Mouse (Mus musculus) limb, embryonic 10.5 days (tissue): ENCODE data around the gene Tnnt2. TPM values are rescaled to one million over a fixed set of nuclear protein-coding genes. Genes with fewer than 3 reads are reported as not detected.

ENCODE experiments used
- DNase-seq: peaks from one replicate; pipeline ENCODE4 v3.0.0-alpha.2; 2017; ENCODE audit warnings: low spot score
- H3K27ac ChIP-seq: fragments of 300-500 bp; sonication (generic); 2 replicates; pipeline ENCODE4 v1.5.1; 2016; ENCODE audit warnings: mild to moderate bottlenecking
- H3K27me3 ChIP-seq: fragments of 300-500 bp; sonication (generic); 2 replicates; pipeline ENCODE4 v1.6.1; 2016; ENCODE audit warnings: low read depth, mild to moderate bottlenecking; ENCODE audit not compliant: poor library complexity, severe bottlenecking
- H3K36me3 ChIP-seq: fragments of 300-500 bp; sonication (generic); 2 replicates; pipeline ENCODE4 v1.6.1; 2016; ENCODE audit warnings: mild to moderate bottlenecking, moderate library complexity
- H3K4me1 ChIP-seq: fragments of 300-500 bp; sonication (generic); 2 replicates; pipeline ENCODE4 v1.6.1; 2016
- H3K4me3 ChIP-seq: fragments of 300-500 bp; sonication (generic); 2 replicates; pipeline ENCODE4 v1.5.1; 2016; ENCODE audit warnings: mild to moderate bottlenecking, moderate library complexity
- H3K9me3 ChIP-seq: fragments of 300-500 bp; sonication (generic); replicated peaks from 2 replicates; pipeline ENCODE4 v1.6.1; 2016; ENCODE audit warnings: mild to moderate bottlenecking
- WGBS: fragments of 180-500 bp; shearing (Covaris S2); methylation state at CpG from one replicate; pipeline ENCODE4 v1.1.7; 2016; 5-methylcytosine and 5-hydroxymethylcytosine counted together
- polyA plus RNA-seq: library from polyadenylated mRNA; unstranded; fragments of >200 nt; fragmentation: Nextera tagmentation; extraction: Ambion mirVana; gene quantifications from 2 replicates; pipeline ENCODE4 v1.2.1, GENCODE M21; 2016

Tnnt2 gene
- polyA plus RNA-seq, 1 experiment from 2014 or later = 4.0 TPM

DNA sequence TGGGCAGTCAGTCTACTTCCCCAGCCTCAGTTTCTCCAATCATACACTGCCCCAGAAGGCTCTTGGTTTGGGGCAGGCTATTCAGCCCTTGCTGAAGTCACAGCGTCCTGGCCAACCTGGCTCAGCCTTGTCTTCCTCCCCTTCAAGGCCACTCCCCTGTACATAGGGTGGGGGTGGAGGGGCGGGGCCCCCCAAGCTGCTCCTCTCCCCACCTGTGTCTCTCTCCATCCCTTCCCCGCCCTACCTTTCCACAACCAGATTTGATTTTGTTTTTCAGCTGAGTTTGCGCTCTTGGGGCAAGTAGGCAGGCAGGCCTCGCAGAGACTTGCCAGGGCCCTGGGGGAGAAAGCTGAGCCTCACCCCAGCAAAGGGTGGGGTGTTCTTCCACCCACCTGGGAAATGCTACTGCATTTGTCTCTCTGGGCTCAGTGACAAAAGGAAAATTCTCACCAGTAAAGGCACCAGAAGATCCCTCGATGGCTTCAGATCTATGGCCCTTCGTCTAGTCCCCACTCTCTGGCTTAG lies 63.9 kb downstream of the Tnnt2 start:
- Histone ChIP-seq H3K9me3 (no peaks in the 10 kb centered on the region), H3K27ac (no peak overlapping the region), H3K4me1 (0 out of 2 replicates have a peak, but pooled peaks cover 4% of the 10 kb centered on the region), H3K36me3 (no peaks in the 10 kb centered on the region), H3K27me3 (peaks cover 3% of the 10 kb centered on the region; the same call in 1 of the 2 replicates), H3K4me3 (no peak overlapping the region)
- 58% methylated on average over 7 of the region's 7 CpGs for WGBS
- no peak for DNase-seq

Other genes with a start within 250 kb of the Tnnt2 start
- 16.1 and 18.3 TPM in 2 replicates for gene Nav1, start 229.1 kb upstream of the Tnnt2 start, polyA plus RNA-seq
- 46.3 and 54.4 TPM in 2 replicates for gene Csrp1, start 116.3 kb upstream of the Tnnt2 start, polyA plus RNA-seq
- 30.2 and 33.0 TPM in 2 replicates for gene Phlda3, start 70.2 kb upstream of the Tnnt2 start, polyA plus RNA-seq
- gene Tnni1, start 56.9 kb upstream of the Tnnt2 start, polyA plus RNA-seq = 8.3 and 12.7 TPM in 2 replicates
- 5.1 and 6.0 TPM in 2 replicates for gene Lad1, start 17.8 kb upstream of the Tnnt2 start, polyA plus RNA-seq
- 0.30 and 0.63 TPM in 2 replicates for gene Pkp1, start 82.9 kb downstream of the Tnnt2 start, polyA plus RNA-seq
- gene Igfn1, start 170.0 kb downstream of the Tnnt2 start, polyA plus RNA-seq = 0.04 TPM in 1 of 2 replicates, not detected in the other
- gene Tmem9, start 171.8 kb downstream of the Tnnt2 start, polyA plus RNA-seq = 147 and 162 TPM in 2 replicates
- gene Ascl5, start 214.4 kb downstream of the Tnnt2 start, polyA plus RNA-seq = not detected in 2 replicates
- gene Cacna1s, start 216.4 kb downstream of the Tnnt2 start, polyA plus RNA-seq = 0.06 TPM in 1 of 2 replicates, not detected in the other